Mouse (Mus musculus) neural tube, postnatal 0 days (tissue): ENCODE data around the gene Cadps2. TPM values are rescaled to one million over a fixed set of nuclear protein-coding genes. Genes with fewer than 3 reads are reported as not detected.

Experiments
- polyA plus RNA-seq: library from polyadenylated mRNA; unstranded; fragments of >200 nt; fragmentation: Nextera tagmentation; extraction: Ambion mirVana; gene quantifications from 2 replicates; pipeline ENCODE4 v1.2.1, GENCODE M21; 2015

Gene Cadps2
- 10.1 and 11.1 TPM in 2 replicates for polyA plus RNA-seq

GRCm38 (mm10) chr6:23839009-23839811, at the start of gene Cadps2:
TSS of gene Cadps2 (minus strand) at chr6:23839421.

DNA sequence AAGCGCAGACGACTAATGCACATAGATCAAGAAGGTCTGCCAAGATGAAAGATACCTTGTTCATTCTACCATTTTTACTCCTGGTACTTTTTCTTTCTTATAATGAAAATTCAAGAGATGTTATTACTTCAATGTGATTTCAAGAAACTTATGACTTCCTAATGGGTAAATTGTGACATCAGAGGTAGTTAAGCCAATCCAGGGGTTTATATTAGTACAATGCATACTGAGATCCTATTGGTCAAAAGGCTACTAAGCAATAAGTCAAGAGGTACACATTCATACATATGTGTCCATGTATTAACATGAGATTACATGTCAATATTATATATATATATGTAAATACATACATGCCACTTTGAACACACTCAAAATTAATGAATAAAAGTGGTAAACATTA, 184.2 kb downstream of the Cadps2 start, which contains the start of gene Rnf148:
Rnf148 (minus strand) TSS at position 101 of the 400 bp plus-strand sequence.

DNA sequence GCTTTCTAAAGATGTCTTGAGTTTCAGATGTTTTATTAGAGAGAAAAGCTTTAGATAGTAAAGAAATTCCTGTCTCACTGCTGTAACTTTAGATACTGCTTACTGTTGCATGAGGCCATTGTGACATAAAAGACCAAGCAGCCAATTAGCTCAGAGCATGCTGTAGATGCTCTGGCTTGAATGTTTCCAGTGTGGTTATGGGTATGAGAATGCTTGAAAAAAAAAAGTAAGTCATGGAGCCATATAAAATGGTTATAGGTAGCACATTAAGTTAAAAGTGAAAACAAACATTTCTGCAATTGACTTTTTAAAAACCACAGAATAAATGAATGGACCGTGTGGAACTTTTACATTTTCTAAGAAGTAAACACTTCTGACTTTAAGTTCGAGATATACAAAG, 189.0 kb downstream of the Cadps2 start, which contains the start of gene Rnf133:
Rnf133 (minus strand) TSS at position 101 of the 400 bp plus-strand sequence.

DNA sequence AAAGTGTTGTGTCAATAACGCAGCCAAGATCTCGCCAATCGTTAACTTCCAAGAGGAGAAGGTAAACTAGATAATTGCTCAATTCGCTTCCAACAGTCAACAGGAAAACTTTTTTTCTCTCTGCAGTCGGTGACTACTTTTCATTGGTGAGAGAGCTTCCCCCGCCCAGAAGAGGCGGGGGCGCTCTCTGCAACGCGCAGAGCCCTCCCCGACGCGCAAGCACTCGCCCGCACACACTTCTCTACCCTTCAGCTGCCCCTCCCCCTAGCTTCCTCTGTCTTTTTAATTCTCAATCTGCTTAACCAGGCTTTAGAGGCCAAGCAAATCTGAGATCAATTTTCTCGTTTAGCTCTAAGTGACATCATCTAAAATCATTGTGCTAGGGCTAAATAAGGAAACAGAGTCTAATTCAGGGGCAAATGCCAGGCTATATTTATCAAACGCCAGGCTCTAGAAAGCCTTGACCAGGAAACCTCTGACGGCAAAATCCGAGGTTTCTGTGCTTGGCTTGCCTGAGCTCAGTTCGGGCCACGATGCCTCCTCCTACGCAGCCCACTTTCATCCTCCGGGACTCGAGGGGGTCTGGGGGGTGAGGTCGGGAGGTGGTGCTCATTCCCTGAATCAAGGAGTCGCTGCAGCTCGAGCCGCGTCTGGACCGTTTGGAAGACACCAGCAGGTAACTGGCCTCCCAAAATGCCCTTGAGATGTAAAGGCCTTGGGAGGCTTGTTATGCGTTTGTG, 590.7 kb downstream of the Cadps2 start, which contains the start of gene Fezf1:
Fezf1 (minus strand) TSS at position 50 of the 740 bp plus-strand sequence.

Other genes with a start within 250 kb of the Cadps2 start
- not detected in 2 replicates for gene Rnf133, start 189.1 kb downstream of the Cadps2 start, polyA plus RNA-seq
- gene Rnf148, start 184.3 kb downstream of the Cadps2 start, polyA plus RNA-seq = not detected in 2 replicates
- gene Tas2r118, start 130.6 kb upstream of the Cadps2 start, polyA plus RNA-seq = not detected in 2 replicates